Mouse (Mus musculus) stomach, postnatal 0 days (tissue): Measurements from ENCODE around the gene Asb16. TPM values are rescaled to one million over a fixed set of nuclear protein-coding genes. Genes with fewer than 3 reads are reported as not detected.

Experiments used
- ATAC-seq: fragments of 200-750 bp; cut with Nextera tagmentation; 2 replicates; pipeline ENCODE4 v1.8.0; 2017; ENCODE audit not compliant: low FRiP score, low TSS enrichment
- DNase-seq: peaks from one replicate; pipeline ENCODE4 v3.0.0-alpha.2; 2016; ENCODE audit warnings: low spot score
- H3K27ac ChIP-seq: fragments of 300-500 bp; sonication (generic); replicated peaks from 2 replicates; pipeline ENCODE4 v1.5.1; 2014; ENCODE audit warnings: mild to moderate bottlenecking, control low read depth
- H3K27me3 ChIP-seq: fragments of 300-500 bp; sonication (generic); 2 replicates; pipeline ENCODE4 v1.6.1; 2014; ENCODE audit warnings: low read length; ENCODE audit not compliant: control insufficient read depth, insufficient read depth
- H3K36me3 ChIP-seq: fragments of 300-500 bp; sonication (generic); 2 replicates; pipeline ENCODE4 v1.6.1; 2014; ENCODE audit warnings: low read length, mixed read lengths; ENCODE audit not compliant: control insufficient read depth, insufficient read depth
- H3K4me1 ChIP-seq: fragments of 300-500 bp; sonication (generic); replicated peaks from 2 replicates; pipeline ENCODE4 v1.6.1; 2014; ENCODE audit warnings: antibody characterized with exemption; ENCODE audit not compliant: control insufficient read depth, insufficient read depth
- H3K4me2 ChIP-seq: fragments of 300-500 bp; sonication (generic); replicated peaks from 2 replicates; pipeline ENCODE4 v1.6.1; 2014; ENCODE audit warnings: low read depth, mild to moderate bottlenecking, control low read depth, moderate library complexity
- H3K4me3 ChIP-seq: fragments of 300-500 bp; sonication (generic); 2 replicates; pipeline ENCODE4 v1.5.1; 2014; ENCODE audit warnings: low read depth, low read length, control low read depth
- H3K9ac ChIP-seq: fragments of 300-500 bp; sonication (generic); 2 replicates; pipeline ENCODE4 v1.6.1; 2014; ENCODE audit warnings: mild to moderate bottlenecking, low read length, control low read depth, mixed read lengths
- H3K9me3 ChIP-seq: fragments of 300-500 bp; sonication (generic); 2 replicates; pipeline ENCODE4 v1.6.1; 2016; ENCODE audit warnings: low read length; ENCODE audit not compliant: control insufficient read depth
- CTCF ChIP-seq: IDR thresholded peaks from 2 replicates; pipeline ENCODE4 v1.5.1; 2016; ENCODE audit warnings: antibody characterized with exemption, low read depth, mild to moderate bottlenecking, moderate library complexity
- EP300 ChIP-seq: optimal IDR thresholded peaks from 2 replicates; pipeline ENCODE3; 2016; ENCODE audit warnings: antibody characterized with exemption
- whole genome bisulfite sequencing: fragments of 180-500 bp; shearing (Covaris S2); extraction: QIAGEN DNeasy Blood & Tissue Kit; methylation state at CpG from one replicate; pipeline ENCODE4 v1.1.7; 2014; 5-methylcytosine and 5-hydroxymethylcytosine counted together
- polyA plus RNA-seq: library from polyadenylated mRNA; unstranded; fragments of >200 nt; fragmentation: Nextera tagmentation; extraction: Ambion mirVana; gene quantifications from 2 replicates; pipeline ENCODE4 v1.2.1, GENCODE M21; 2015

Asb16 gene
- polyA plus RNA-seq, 1 experiment from 2014 or later = 0.04 TPM

GRCm38 (mm10) chr11:102230006-102230741 lies 38.4 kb upstream of the Asb16 start, which contains the start of gene Hdac5:
TSS of gene Hdac5 (minus strand) at chr11:102230166.
- Histone ChIP-seq H3K4me2 (peak within 1 kb of the TSS; percentile 86), H3K4me3 (peak within 1 kb of the TSS; percentile 93), H3K9me3 (no peaks in the 10 kb centered on the region), H3K36me3 (no peaks in the 10 kb centered on the region), H3K9ac (peak within 1 kb of the TSS; percentile 95), H3K4me1 (peaks cover 9% of the 10 kb centered on the region), H3K27me3 (no peaks in the 10 kb centered on the region), H3K27ac (peak within 1 kb of the TSS; percentile 91)
- DNase-seq (peak; percentile 98), ATAC-seq (peak; percentile 91)
- TF ChIP-seq CTCF = peak; percentile 41
- TF ChIP-seq EP300 = peak; percentile 46
- 1% methylated on average over 43 of the region's 49 CpGs for whole genome bisulfite sequencing

GRCm38 (mm10) chr11:102236022-102236421 lies 32.5 kb upstream of the Asb16 start:
- Histone ChIP-seq H3K27me3 (no peaks in the 10 kb centered on the region), H3K4me1 (no peaks in the 10 kb centered on the region), H3K4me2 (no peak overlapping the region), H3K9me3 (no peaks in the 10 kb centered on the region), H3K36me3 (no peaks in the 10 kb centered on the region), H3K9ac (no peak overlapping the region), H3K27ac (no peak overlapping the region), H3K4me3 (no peak overlapping the region)
- TF ChIP-seq CTCF (no peak), EP300 (no peak)
- ATAC-seq (no peak), DNase-seq (no peak)
- 42% methylated on average over 2 of the region's 2 CpGs for WGBS

GRCm38 (mm10) chr11:102240636-102241035 lies 27.9 kb upstream of the Asb16 start:
- peaks cover 3% of the 10 kb centered on the region; the same call in 1 of the 2 replicates for H3K4me1 ChIP-seq
- 80% methylated on average over 6 of the region's 6 CpGs for WGBS
- ATAC-seq (no peak), DNase-seq (no peak)
- no peak overlapping the region for H3K4me3 ChIP-seq
- H3K27me3 ChIP-seq = no peaks in the 10 kb centered on the region
- H3K9ac ChIP-seq = no peak overlapping the region
- TF ChIP-seq CTCF = no peak
- no peak for TF ChIP-seq EP300
- no peaks in the 10 kb centered on the region for H3K36me3 ChIP-seq
- H3K9me3 ChIP-seq = no peaks in the 10 kb centered on the region
- H3K27ac ChIP-seq = no peak overlapping the region
- H3K4me2 ChIP-seq = no peak overlapping the region

- 75% methylated on average over 5 of the region's 5 CpGs for WGBS
- no peaks in the 10 kb centered on the region for H3K9me3 ChIP-seq
- no peaks in the 10 kb centered on the region for H3K27me3 ChIP-seq
- no peak for ATAC-seq
- no peak overlapping the region for H3K4me2 ChIP-seq
- no peak overlapping the region for H3K4me3 ChIP-seq
- no peak overlapping the region for H3K27ac ChIP-seq
- no peaks in the 10 kb centered on the region for H3K36me3 ChIP-seq
- TF ChIP-seq EP300 (no peak), CTCF (no peak)
- no peak overlapping the region for H3K9ac ChIP-seq
- no peak for DNase-seq
- H3K4me1 ChIP-seq = peaks cover 3% of the 10 kb centered on the region; the same call in 1 of the 2 replicates
Measured at GRCm38 (mm10) chr11:102241246-102241645, 27.3 kb upstream of the Asb16 start.

GRCm38 (mm10) chr11:102241874-102242273 lies 26.7 kb upstream of the Asb16 start:
- DNase-seq (no peak), ATAC-seq (no peak)
- H3K4me3 ChIP-seq = no peak overlapping the region
- no peaks in the 10 kb centered on the region for H3K9me3 ChIP-seq
- no peaks in the 10 kb centered on the region for H3K27me3 ChIP-seq
- no peak overlapping the region for H3K27ac ChIP-seq
- H3K4me1 ChIP-seq = peaks cover 3% of the 10 kb centered on the region; the same call in 1 of the 2 replicates
- TF ChIP-seq EP300 = no peak
- TF ChIP-seq CTCF = peak; percentile 46
- no peak overlapping the region for H3K4me2 ChIP-seq
- H3K9ac ChIP-seq = no peak overlapping the region
- WGBS = 61% methylated on average over 5 of the region's 5 CpGs
- no peaks in the 10 kb centered on the region for H3K36me3 ChIP-seq

GRCm38 (mm10) chr11:102244926-102245449 lies 23.6 kb upstream of the Asb16 start:
- peak; percentile 78 for DNase-seq
- peak overlapping the region; percentile 74 for H3K27ac ChIP-seq
- under 1% methylated on average over 32 of the region's 32 CpGs for WGBS
- H3K9ac ChIP-seq = peak overlapping the region; percentile 53
- TF ChIP-seq EP300 (no peak), CTCF (peak; percentile 35; the same call in 1 of the 2 replicates)
- peak overlapping the region; percentile 29 for H3K4me3 ChIP-seq
- H3K36me3 ChIP-seq = no peaks in the 10 kb centered on the region
- ATAC-seq = peak; percentile 89
- H3K4me1 ChIP-seq = peaks cover 3% of the 10 kb centered on the region; the same call in 1 of the 2 replicates
- no peaks in the 10 kb centered on the region for H3K9me3 ChIP-seq
- H3K4me2 ChIP-seq = peak overlapping the region; percentile 69
- H3K27me3 ChIP-seq = no peaks in the 10 kb centered on the region
